Mouse (Mus musculus) frontal cortex, adult 2 months (tissue): ENCODE data around the gene Olfr1140. TPM values are rescaled to one million over a fixed set of nuclear protein-coding genes. Genes with fewer than 3 reads are reported as not detected.

Experiments used
- DNase-seq, 2 experiments: peaks; one replicate each; pipeline ENCODE4 v3.0.0; 2022; ENCODE audit warnings: low spot score in 1 of 2; ENCODE audit errors: extremely low spot score in 1 of 2
- polyA plus RNA-seq: library from polyadenylated mRNA; depleted of rRNA; stranded (reverse); fragments of >200 nt; gene quantifications from 2 replicates; pipeline ENCODE4 v1.2.3, GENCODE M21; 2012; rRNA removed

Gene Olfr1140
- 0.13 TPM in 1 of 2 replicates, not detected in the other for polyA plus RNA-seq

- no peak for DNase-seq
These were observed at the start of gene Olfr1140 for GRCm38 (mm10) chr2:87743452-87743851. Olfr1140 (plus strand) TSS chr2:87743752.

- no peak for DNase-seq
These were observed 49.7 kb upstream of the Olfr1140 start, which contains the start of gene Olfr1136 for GRCm38 (mm10) chr2:87693847-87694246. Olfr1136 (minus strand) TSS chr2:87693947.

- DNase-seq, result no peak
These were observed 30.5 kb upstream of the Olfr1140 start, which contains the start of gene Olfr1137 for GRCm38 (mm10) chr2:87713079-87713478. Olfr1137 (minus strand) TSS chr2:87713179.

GRCm38 (mm10) chr2:87739878-87740277 lies 3.7 kb upstream of the Olfr1140 start, which contains the start of gene Olfr1138:
Olfr1138 (minus strand) TSS chr2:87739978.
- DNase-seq, result no peak

GRCm38 (mm10) chr2:87753891-87754290 lies 10.3 kb downstream of the Olfr1140 start, which contains the start of gene Olfr1141:
Olfr1141 (minus strand) TSS chr2:87753991.
- no peak for DNase-seq

- peak in 1 of 2 experiments; percentile 13 for DNase-seq
These were observed 32.6 kb downstream of the Olfr1140 start for GRCm38 (mm10) chr2:87776143-87776542.

- no peak for DNase-seq
These were observed 35.6 kb downstream of the Olfr1140 start, which contains the start of gene Olfr152 for GRCm38 (mm10) chr2:87779183-87779582. Olfr152 (plus strand) TSS chr2:87779483.

Other genes with a start within 250 kb of the Olfr1140 start
- not detected in 2 replicates for gene Pramel7, start 246.7 kb upstream of the Olfr1140 start, polyA plus RNA-seq
- gene Pramel6, start 237.2 kb upstream of the Olfr1140 start, polyA plus RNA-seq, result not detected in 2 replicates
- gene Olfr153, start 212.0 kb upstream of the Olfr1140 start, polyA plus RNA-seq, result not detected in 2 replicates
- gene Olfr1128, start 198.2 kb upstream of the Olfr1140 start, polyA plus RNA-seq, result not detected in 2 replicates
- gene Olfr1129, start 169.8 kb upstream of the Olfr1140 start, polyA plus RNA-seq, result not detected in 2 replicates
- gene Olfr1130, start 137.5 kb upstream of the Olfr1140 start, polyA plus RNA-seq, result not detected in 2 replicates
- not detected in 2 replicates for gene Olfr1131, start 116.6 kb upstream of the Olfr1140 start, polyA plus RNA-seq
- gene Olfr1132, start 106.2 kb upstream of the Olfr1140 start, polyA plus RNA-seq, result not detected in 2 replicates
- gene Olfr1133, start 96.4 kb upstream of the Olfr1140 start, polyA plus RNA-seq, result not detected in 2 replicates
- gene Olfr1134, start 85.3 kb upstream of the Olfr1140 start, polyA plus RNA-seq, result 0.11 TPM in 1 of 2 replicates, not detected in the other
- not detected in 2 replicates for gene Olfr1135, start 70.1 kb upstream of the Olfr1140 start, polyA plus RNA-seq
- gene Olfr1136, start 49.8 kb upstream of the Olfr1140 start, polyA plus RNA-seq, result not detected in 2 replicates
- gene Olfr1137, start 30.6 kb upstream of the Olfr1140 start, polyA plus RNA-seq, result 0.02 TPM in 1 of 2 replicates, not detected in the other
- gene Olfr1138, start 3.8 kb upstream of the Olfr1140 start, polyA plus RNA-seq, result not detected in 2 replicates
- not detected in 2 replicates for gene Olfr1141, start 10.2 kb downstream of the Olfr1140 start, polyA plus RNA-seq
- gene Olfr152, start 35.7 kb downstream of the Olfr1140 start, polyA plus RNA-seq, result 0.11 TPM in 1 of 2 replicates, not detected in the other
- not detected in 2 replicates for gene Olfr1143, start 56.8 kb downstream of the Olfr1140 start, polyA plus RNA-seq
- gene Olfr1145, start 66.1 kb downstream of the Olfr1140 start, polyA plus RNA-seq, result not detected in 2 replicates
- not detected in 2 replicates for gene Olfr1148, start 86.8 kb downstream of the Olfr1140 start, polyA plus RNA-seq
- gene Olfr1150-ps1, start 100.2 kb downstream of the Olfr1140 start, polyA plus RNA-seq, result not detected in 2 replicates
- gene Olfr1151, start 112.1 kb downstream of the Olfr1140 start, polyA plus RNA-seq, result not detected in 2 replicates
- gene Olfr1152, start 122.7 kb downstream of the Olfr1140 start, polyA plus RNA-seq, result not detected in 2 replicates
- not detected in 2 replicates for gene Olfr1153, start 151.2 kb downstream of the Olfr1140 start, polyA plus RNA-seq
- not detected in 2 replicates for gene Olfr1154, start 161.4 kb downstream of the Olfr1140 start, polyA plus RNA-seq
- not detected in 2 replicates for gene Olfr1155, start 201.4 kb downstream of the Olfr1140 start, polyA plus RNA-seq
- gene Olfr1156, start 209.3 kb downstream of the Olfr1140 start, polyA plus RNA-seq, result not detected in 2 replicates
- gene Olfr1157, start 224.5 kb downstream of the Olfr1140 start, polyA plus RNA-seq, result not detected in 2 replicates
- not detected in 2 replicates for gene Olfr74, start 230.9 kb downstream of the Olfr1140 start, polyA plus RNA-seq
- not detected in 2 replicates for gene Olfr1158, start 246.4 kb downstream of the Olfr1140 start, polyA plus RNA-seq